ENCODE assay signal across 9 mouse cellular contexts in the genomic region with DNA sequence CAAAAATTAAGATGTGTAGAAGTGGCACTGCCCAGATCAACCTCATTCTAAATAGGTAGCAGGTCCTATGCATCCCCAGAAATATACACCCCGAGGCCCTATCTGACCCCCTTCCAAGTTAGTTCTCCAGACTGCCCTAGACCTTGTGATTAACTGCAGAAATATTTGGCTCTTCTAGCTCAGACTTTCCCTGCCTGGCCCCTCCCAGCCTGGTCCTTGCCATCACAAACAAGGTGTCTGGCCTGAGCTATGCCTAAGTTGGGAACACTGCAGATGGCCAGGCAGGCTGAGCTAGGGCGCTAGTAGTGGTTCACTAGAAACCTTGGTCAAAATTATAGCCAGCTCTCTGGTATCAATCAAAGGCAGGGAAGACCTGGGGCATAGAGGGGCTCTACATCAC. TPM values are rescaled to one million over a fixed set of nuclear protein-coding genes. Genes with fewer than 3 reads are reported as not detected.
DNase-seq lines count a peak whose midpoint lies in the region; ATAC-seq and TF ChIP-seq lines count a peak whose summit lies in the region.
"Had no signal": no experiment of that assay in that cellular context is flagged by ENCODE, and none has a peak within 500 bp of the region (broad histone marks: within the 10 kb centered on the region; RNA-seq: fewer than 3 reads in every experiment).

No protein-coding gene starts in this region.

- peak; percentile 34 for ATAC-seq in lung, postnatal 0 days
- ATAC-seq in midbrain, postnatal 0 days (ENCODE audit: low FRiP score) = peak; percentile 20; the same call in 1 of the 2 replicates

- no peaks in the 10 kb centered on the region for H3K4me1 ChIP-seq in lung, postnatal 0 days (ENCODE audit: insufficient read depth, low read depth, low read length)
- no peaks in the 10 kb centered on the region for H3K4me1 ChIP-seq in midbrain, postnatal 0 days (ENCODE audit: insufficient read depth, low read length)
- no peaks in the 10 kb centered on the region for H3K4me1 ChIP-seq in kidney, adult 2 months (ENCODE audit: control insufficient read depth, insufficient read depth, low read length)

- no peaks in the 10 kb centered on the region for H3K9me3 ChIP-seq in lung, postnatal 0 days (ENCODE audit: low read length)
- no peaks in the 10 kb centered on the region for H3K9me3 ChIP-seq in midbrain, postnatal 0 days (ENCODE audit: low read length)

- intact Hi-C loops in heart, postnatal 14 days (cut with DNase I) = no loop called here

- TF ChIP-seq EP300 in lung, postnatal 0 days (IDR thresholded peaks at IDR 0.05) = no peak

- H3K4me3 ChIP-seq in lung, postnatal 0 days (ENCODE audit: low read depth, low read length) = no peak overlapping the region
- H3K4me3 ChIP-seq in midbrain, postnatal 0 days (ENCODE audit: low read depth, low read length) = no peak overlapping the region
- H3K4me3 ChIP-seq in kidney, adult 2 months (ENCODE audit: insufficient read depth, low read depth, low read length) = no peak overlapping the region

- no peak overlapping the region for H3K27ac ChIP-seq in lung, postnatal 0 days (ENCODE audit: low read length)
- H3K27ac ChIP-seq in midbrain, postnatal 0 days (ENCODE audit: low read depth, low read length) = no peak overlapping the region
- no peak overlapping the region for H3K27ac ChIP-seq in kidney, adult 2 months (ENCODE audit: insufficient read depth, low read depth, low read length)

- TF ChIP-seq POLR2A in kidney, adult 2 months (IDR thresholded peaks at IDR 0.05; ENCODE audit: low read depth, low read length) = no peak

- WGBS in lung, postnatal 0 days = 78% methylated on average over 2 of the region's 2 CpGs
- WGBS in midbrain, postnatal 0 days = 92% methylated on average over 2 of the region's 2 CpGs
- 72% methylated on average over 2 of the region's 2 CpGs for WGBS in kidney, adult 2 months

- no peak for TF ChIP-seq CTCF in lung, postnatal 0 days (IDR thresholded peaks at IDR 0.05)
- TF ChIP-seq CTCF in midbrain, postnatal 0 days (IDR thresholded peaks at IDR 0.05) = no peak
- no peak for TF ChIP-seq CTCF in kidney, adult 2 months (conservative IDR thresholded peaks at IDR 0.05; ENCODE audit: insufficient read depth, insufficient read length, low read depth, low read length)

- H3K4me2 ChIP-seq in lung, postnatal 0 days (replicated peaks; ENCODE audit: low read depth, low read length) = no peak overlapping the region
- peak overlapping the region; percentile 78; the same call in 1 of the 2 replicates for H3K4me2 ChIP-seq in midbrain, postnatal 0 days (ENCODE audit: low read depth, low read length, poor library complexity, severe bottlenecking)

- DNase-seq in adrenal gland, adult 2 months = peak; percentile 47
- DNase-seq in adrenal gland, postnatal 4 days (ENCODE audit: low spot score in 2 of 2) = no peak
- DNase-seq in lung, postnatal 0 days (ENCODE audit: low spot score) = no peak
- no peak for DNase-seq in lung, postnatal 4 days
- DNase-seq in heart, postnatal 14 days = peak; percentile 16 to 35
- no peak for DNase-seq in midbrain, postnatal 0 days (ENCODE audit: low spot score)
- DNase-seq in kidney, adult 2 months = no peak
- no peak for DNase-seq in thymus, postnatal 14 days

- peaks cover 12% of the 10 kb centered on the region for H3K36me3 ChIP-seq in lung, postnatal 0 days (ENCODE audit: insufficient read depth, low read length)
- H3K36me3 ChIP-seq in midbrain, postnatal 0 days (ENCODE audit: insufficient read depth, low read length) = peaks cover 24% of the 10 kb centered on the region
- H3K36me3 ChIP-seq in kidney, adult 2 months (ENCODE audit: control insufficient read depth, insufficient read depth, low read length) = peaks cover 2% of the 10 kb centered on the region; the same call in 1 of the 2 replicates

- H3K9ac ChIP-seq in lung, postnatal 0 days (replicated peaks; ENCODE audit: low read depth) = no peak overlapping the region
- no peak overlapping the region for H3K9ac ChIP-seq in midbrain, postnatal 0 days (replicated peaks; ENCODE audit: low read length, poor library complexity, severe bottlenecking)

- no peaks in the 10 kb centered on the region for H3K27me3 ChIP-seq in lung, postnatal 0 days (replicated peaks; ENCODE audit: insufficient read depth, low read length)
- H3K27me3 ChIP-seq in midbrain, postnatal 0 days (ENCODE audit: insufficient read depth, low read length) = no peaks in the 10 kb centered on the region
- no peaks in the 10 kb centered on the region for H3K27me3 ChIP-seq in kidney, adult 2 months (replicated peaks; ENCODE audit: control insufficient read depth, insufficient read depth, low read length)

RNA-seq across cellular contexts. Expression of gene Exoc3, which starts 41.0 kb away (rescaled TPM):
- total RNA-seq in adrenal gland, adult 2 months (2021) = 10 to 100 TPM; 54.2 to 69.9 TPM
- polyA plus RNA-seq in adrenal gland, adult 2 months (2012; rRNA removed) = 30.0 and 40.0 TPM in 2 replicates
- 10 to 100 TPM; 57.6 to 62.6 TPM for total RNA-seq in adrenal gland, postnatal 4 days (2021)
- 44.2 and 46.9 TPM in 2 replicates for polyA plus RNA-seq in lung, postnatal 0 days (2015; fragmentation: Nextera tagmentation; extraction: Ambion mirVana)
- 10 to 100 TPM; 47.8 to 52.9 TPM for total RNA-seq in heart, postnatal 14 days (2021)
- total RNA-seq in midbrain, postnatal 0 days (2014; rRNA removed) = 62.5 and 112 TPM in 2 replicates
- 106 and 113 TPM in 2 replicates for polyA plus RNA-seq in midbrain, postnatal 0 days (2015; fragmentation: Nextera tagmentation; extraction: Ambion mirVana)
- 48.0 and 56.4 TPM in 2 replicates for polyA plus RNA-seq in kidney, adult 2 months (2012; rRNA removed)

RNA-seq across cellular contexts. Expression of gene Slc9a3, which starts 46.2 kb away (rescaled TPM):
- under 1 TPM; 0.35 to 0.55 TPM for total RNA-seq in adrenal gland, adult 2 months (2021)
- 0.03 and 0.10 TPM in 2 replicates for polyA plus RNA-seq in adrenal gland, adult 2 months (2012; rRNA removed)
- total RNA-seq in adrenal gland, postnatal 4 days (2021) = 1 to 10 TPM in 1 of 2 experiments, under 1 TPM in 1; 0.42 to 3.2 TPM
- polyA plus RNA-seq in lung, postnatal 0 days (2015; fragmentation: Nextera tagmentation; extraction: Ambion mirVana) = not detected in 2 replicates
- under 1 TPM; 0.38 to 0.44 TPM for total RNA-seq in heart, postnatal 14 days (2021)
- 0.49 and 1.4 TPM in 2 replicates for total RNA-seq in midbrain, postnatal 0 days (2014; rRNA removed)
- polyA plus RNA-seq in midbrain, postnatal 0 days (2015; fragmentation: Nextera tagmentation; extraction: Ambion mirVana) = 1.0 and 1.1 TPM in 2 replicates
- polyA plus RNA-seq in kidney, adult 2 months (2012; rRNA removed) = 76.3 and 90.9 TPM in 2 replicates
- total RNA-seq: megakaryocyte, adult 5-6 weeks had no signal

Comparison
In these comparisons a context has a peak if more than half of its experiments do, and no peak if none do; other contexts are left out.
1. DNase-seq: peak in adrenal gland, adult 2 months (single experiment) and heart, postnatal 14 days (2 of 2); none in adrenal gland, postnatal 4 days (0 of 2), lung, postnatal 0 days (single experiment), lung, postnatal 4 days (0 of 2), midbrain, postnatal 0 days (single experiment), kidney, adult 2 months (single experiment) and thymus, postnatal 14 days (single experiment).